Mouse (Mus musculus) heart, adult 18-20 months (tissue): Measurements from ENCODE around the gene Olfr1175-ps. TPM values are rescaled to one million over a fixed set of nuclear protein-coding genes. Genes with fewer than 3 reads are reported as not detected.

Experiments
- DNase-seq, 2 experiments: peaks; one replicate each; pipeline ENCODE4 v3.0.0; 2021 to 2022; ENCODE audit warnings: mixed read lengths in 1 of 2
- long read RNA-seq, 2 experiments: library from polyadenylated mRNA; stranded (forward); transcript quantifications; one replicate each; pipeline ENCODE4 v2.0.0; 2021
- total RNA-seq, 2 experiments: library from RNA; stranded (reverse); gene quantifications; 2 replicates each; pipeline ENCODE4 v1.2.3; 2021

Gene Olfr1175-ps
- total RNA-seq: not detected
- long read RNA-seq, experiment 1: 0 reads
- long read RNA-seq, experiment 2: 0 reads

DNA sequence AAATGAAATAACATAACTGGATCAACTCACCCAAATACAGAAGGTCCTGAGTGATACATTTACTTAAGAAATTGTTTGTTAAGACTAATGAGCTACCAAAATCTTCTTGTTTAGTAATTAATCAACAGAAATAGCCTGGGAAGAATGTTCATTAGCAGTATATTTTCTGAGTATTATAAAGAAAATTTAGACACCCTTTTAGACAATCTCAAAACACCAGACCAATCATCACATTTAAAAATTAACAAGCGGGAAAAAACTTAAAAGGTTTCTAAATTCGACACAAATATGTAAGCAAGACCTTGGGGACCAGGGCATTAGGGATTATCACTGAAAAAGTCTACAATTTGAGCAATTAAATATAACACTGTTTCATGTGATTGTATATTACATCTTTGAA is at the start of gene Olfr1175-ps:
Gene Olfr1175-ps (minus strand): TSS at position 101 of the 400 bp plus-strand sequence.
- no peak for DNase-seq

- peak in 1 of 2 experiments; percentile 4 for DNase-seq
Measured at GRCm38 (mm10) chr2:88356304-88356703, 29.3 kb upstream of the Olfr1175-ps start.

- DNase-seq: no peak
Measured at GRCm38 (mm10) chr2:88346392-88346791, 19.4 kb upstream of the Olfr1175-ps start, which contains the start of gene Olfr1177-ps. TSS of gene Olfr1177-ps (minus strand) at chr2:88346492.

DNA sequence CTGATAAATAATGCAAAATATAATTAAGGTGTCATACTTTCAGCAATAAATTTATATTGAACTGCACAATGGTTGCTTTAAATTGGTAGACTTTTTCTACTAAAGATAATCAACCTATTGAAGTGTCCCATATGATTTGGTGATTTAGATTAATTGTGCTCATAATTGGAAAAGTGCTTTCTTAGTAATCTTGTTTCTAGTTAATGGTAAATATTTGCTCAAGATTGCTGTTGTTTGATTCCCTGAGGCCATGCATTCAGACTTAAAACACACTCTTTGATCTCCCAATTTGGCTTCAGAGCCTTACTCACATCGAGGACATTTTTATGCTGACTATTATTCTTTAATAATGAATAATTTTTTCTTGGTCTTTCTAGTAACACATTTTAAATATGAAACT is 9.4 kb upstream of the Olfr1175-ps start, which contains the start of gene Olfr1176:
Gene Olfr1176 (plus strand): TSS at position 301 of the 400 bp plus-strand sequence.
- no peak for DNase-seq

- DNase-seq: no peak
Measured at GRCm38 (mm10) chr2:88315035-88315434, 12.0 kb downstream of the Olfr1175-ps start, which contains the start of gene Olfr1174-ps. TSS of gene Olfr1174-ps (minus strand) at chr2:88315135.

- DNase-seq: no peak
Measured at GRCm38 (mm10) chr2:88279775-88280174, 47.2 kb downstream of the Olfr1175-ps start, which contains the start of gene Olfr1173. TSS of gene Olfr1173 (minus strand) at chr2:88279875.

Other genes with a start within 250 kb of the Olfr1175-ps start
- not detected for gene Olfr1164, start 233.2 kb downstream of the Olfr1175-ps start, total RNA-seq
- gene Olfr1166, start 198.9 kb downstream of the Olfr1175-ps start, total RNA-seq: not detected
- gene Olfr1167, start 172.0 kb downstream of the Olfr1175-ps start, total RNA-seq: not detected
- not detected for gene Olfr1168, start 145.3 kb downstream of the Olfr1175-ps start, total RNA-seq
- gene Olfr1170, start 98.9 kb downstream of the Olfr1175-ps start, total RNA-seq: not detected
- not detected for gene Olfr1173, start 47.3 kb downstream of the Olfr1175-ps start, total RNA-seq
- not detected for gene Olfr1174-ps, start 12.1 kb downstream of the Olfr1175-ps start, total RNA-seq
- gene Olfr1176, start 9.5 kb upstream of the Olfr1175-ps start, total RNA-seq: not detected
- gene Olfr1177-ps, start 19.3 kb upstream of the Olfr1175-ps start, total RNA-seq: not detected
- gene Olfr1178, start 59.8 kb upstream of the Olfr1175-ps start, total RNA-seq: not detected
- not detected for gene Olfr1179, start 79.2 kb upstream of the Olfr1175-ps start, total RNA-seq
- gene Olfr1180, start 91.9 kb upstream of the Olfr1175-ps start, total RNA-seq: not detected
- gene Olfr1181, start 99.0 kb upstream of the Olfr1175-ps start, total RNA-seq: not detected
- not detected for gene Gm13757, start 121.9 kb upstream of the Olfr1175-ps start, total RNA-seq
- not detected for gene Olfr1183, start 127.7 kb upstream of the Olfr1175-ps start, total RNA-seq
- gene Olfr1184, start 156.4 kb upstream of the Olfr1175-ps start, total RNA-seq: not detected
- gene Olfr1185-ps1, start 166.1 kb upstream of the Olfr1175-ps start, total RNA-seq: not detected
- gene Olfr1186, start 191.3 kb upstream of the Olfr1175-ps start, total RNA-seq: not detected
- not detected for gene Olfr1188, start 229.7 kb upstream of the Olfr1175-ps start, total RNA-seq